In the genomic region with DNA sequence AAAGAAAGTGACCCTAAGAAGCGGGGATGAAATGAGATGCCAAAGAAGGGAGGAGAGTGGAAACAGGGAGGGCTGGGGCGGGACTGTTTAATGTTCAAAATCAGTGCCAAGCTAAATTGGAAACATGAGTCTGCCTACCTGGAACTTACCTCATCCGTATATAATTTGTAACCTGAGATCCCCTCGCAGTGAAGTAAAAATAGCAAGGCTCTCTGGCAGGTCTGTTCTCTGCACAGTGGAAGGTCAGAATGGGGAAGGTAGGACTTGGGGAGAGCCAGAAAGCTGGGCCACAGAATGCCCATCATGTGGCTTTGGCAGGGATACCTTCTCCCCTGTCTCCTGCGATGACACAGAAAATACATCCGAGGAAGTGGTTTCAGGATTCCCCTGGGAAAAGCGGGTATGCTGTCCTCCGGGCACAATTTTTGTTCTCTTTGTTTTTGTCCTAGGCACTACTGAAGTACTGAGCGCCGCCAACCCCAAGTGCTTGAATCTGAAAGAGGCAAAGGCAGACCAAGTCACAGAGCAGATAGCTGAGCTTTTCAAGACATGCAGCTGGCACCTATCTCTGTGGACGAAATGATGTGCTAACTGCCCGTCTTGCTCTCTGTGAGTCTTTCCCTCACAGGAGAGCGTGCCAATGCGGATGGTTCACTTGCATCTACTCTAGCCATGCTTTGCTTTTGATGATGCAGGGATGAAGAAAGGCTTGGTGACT, we compare ENCODE assay signal across 8 mouse cellular contexts.
DNase-seq lines count a peak whose midpoint lies in the region; TF ChIP-seq lines count a peak whose summit lies in the region.

No protein-coding gene starts in this region.

- no peak overlapping the region for H3ac ChIP-seq in myocyte (ENCODE audit: control insufficient read depth, insufficient read length)

- H3K4me3 ChIP-seq in myocyte: no peak overlapping the region

- peak overlapping the region; percentile 0 for H3K4me2 ChIP-seq in myocyte (ENCODE audit: low read depth)

- no peaks in the 10 kb centered on the region for H3K36me3 ChIP-seq in myocyte (ENCODE audit: control insufficient read depth, insufficient read depth)

- intact Hi-C loops in heart, postnatal 25 days (cut with DNase I): loop anchor here (5.0 kb wide), 2 partner anchors 132 to 442 kb away; no protein-coding TSS in a partner anchor

- no peak for TF ChIP-seq POLR2A in myocyte (IDR thresholded peaks at IDR 0.05; ENCODE audit: insufficient read length, low read depth)

- H3K27me3 ChIP-seq in myocyte (ENCODE audit: control insufficient read depth, insufficient read depth, insufficient read length): no peaks in the 10 kb centered on the region

- no peaks in the 10 kb centered on the region for H3K79me2 ChIP-seq in myocyte (ENCODE audit: control insufficient read depth, insufficient read depth)

- DNase-seq in heart, adult 11 months: peak; percentile 96
- no peak for DNase-seq in heart, postnatal 25 days (ENCODE audit: low spot score)
- DNase-seq in gastrocnemius, postnatal 25 days: peak; percentile 43
- DNase-seq in kidney, adult 9 months: peak; percentile 54
- no peak for DNase-seq in right cerebral cortex, postnatal 14 days
- DNase-seq in right cerebral cortex, postnatal 4 days: no peak
- DNase-seq in spleen, adult 18-20 months: no peak

TF ChIP-seq in myocyte, 11 proteins besides CTCF, POLR2A, EP300 and RAD21:
- TF ChIP-seq TCF3 (IDR thresholded peaks at IDR 0.05; ENCODE audit: insufficient read length, low read depth) (no peak), REST (IDR thresholded peaks at IDR 0.05; ENCODE audit: insufficient read depth, insufficient read length) (no peak), MYOD1 (IDR thresholded peaks at IDR 0.05; ENCODE audit: control insufficient read depth in 1 of 3, insufficient read length in 2 of 3, low read depth in 2 of 3) (no peak), MAX (IDR thresholded peaks at IDR 0.05; ENCODE audit: low read depth) (no peak), CEBPB (IDR thresholded peaks at IDR 0.05; ENCODE audit: insufficient read depth, poor library complexity, severe bottlenecking) (no peak), SRF (IDR thresholded peaks at IDR 0.05; ENCODE audit: control insufficient read depth, insufficient read length, low read depth) (no peak)

Comparison
In these comparisons a context has a peak if more than half of its experiments do, and no peak if none do; other contexts are left out.
1. DNase-seq: peak in heart, adult 11 months (single experiment), gastrocnemius, postnatal 25 days (single experiment) and kidney, adult 9 months (single experiment); none in heart, postnatal 25 days (single experiment), right cerebral cortex, postnatal 14 days (single experiment), right cerebral cortex, postnatal 4 days (single experiment) and spleen, adult 18-20 months (0 of 2).